Mouse (Mus musculus) heart, embryonic 15.5 days (tissue): ENCODE data around the gene N4bp1. TPM values are rescaled to one million over a fixed set of nuclear protein-coding genes. Genes with fewer than 3 reads are reported as not detected.
A peak's percentile ranks its signal among the peaks of the same experiment; 100 is the strongest.

Source experiments
- ATAC-seq: fragments of 200-750 bp; cut with Nextera tagmentation; replicated peaks from 2 replicates; pipeline ENCODE4 v1.8.0; 2017; ENCODE audit warnings: low read depth, moderate TSS enrichment; ENCODE audit not compliant: insufficient number of reproducible peaks, insufficient read depth, low FRiP score
- H3K27ac ChIP-seq: fragments of 300-500 bp; sonication (generic); 2 replicates; pipeline ENCODE4 v1.5.1; 2015; ENCODE audit warnings: mild to moderate bottlenecking, inconsistent platforms
- H3K27me3 ChIP-seq: fragments of 300-500 bp; sonication (generic); 2 replicates; pipeline ENCODE4 v1.6.1; 2015; ENCODE audit warnings: inconsistent platforms
- H3K36me3 ChIP-seq: fragments of 300-500 bp; sonication (generic); 2 replicates; pipeline ENCODE4 v1.6.1; 2015; ENCODE audit warnings: mild to moderate bottlenecking, inconsistent platforms
- H3K4me1 ChIP-seq: fragments of 300-500 bp; sonication (generic); replicated peaks from 2 replicates; pipeline ENCODE4 v1.6.1; 2015; ENCODE audit warnings: inconsistent platforms
- H3K4me2 ChIP-seq: fragments of 300-500 bp; sonication (generic); 2 replicates; pipeline ENCODE4 v1.6.1; 2015; ENCODE audit warnings: inconsistent platforms, mild to moderate bottlenecking, moderate library complexity
- H3K4me3 ChIP-seq: fragments of 300-500 bp; sonication (generic); 2 replicates; pipeline ENCODE4 v1.5.1; 2015; ENCODE audit warnings: mild to moderate bottlenecking, inconsistent platforms
- H3K9ac ChIP-seq: fragments of 300-500 bp; sonication (generic); 2 replicates; pipeline ENCODE4 v1.6.1; 2015; ENCODE audit warnings: mild to moderate bottlenecking, inconsistent platforms
- H3K9me3 ChIP-seq: fragments of 300-500 bp; sonication (generic); replicated peaks from 2 replicates; pipeline ENCODE4 v1.6.1; 2016; ENCODE audit warnings: inconsistent platforms
- WGBS: fragments of 180-500 bp; shearing (Covaris S2); methylation state at CpG from one replicate; pipeline ENCODE4 v1.1.7; 2015; ENCODE audit warnings: mixed read lengths; 5-methylcytosine and 5-hydroxymethylcytosine counted together
- polyA plus RNA-seq: library from polyadenylated mRNA; unstranded; fragments of >200 nt; fragmentation: Nextera tagmentation; extraction: Ambion mirVana; gene quantifications from 2 replicates; pipeline ENCODE4 v1.2.1, GENCODE M21; 2015

N4bp1 gene
- polyA plus RNA-seq, 1 experiment from 2014 or later = 5.5 TPM

DNA sequence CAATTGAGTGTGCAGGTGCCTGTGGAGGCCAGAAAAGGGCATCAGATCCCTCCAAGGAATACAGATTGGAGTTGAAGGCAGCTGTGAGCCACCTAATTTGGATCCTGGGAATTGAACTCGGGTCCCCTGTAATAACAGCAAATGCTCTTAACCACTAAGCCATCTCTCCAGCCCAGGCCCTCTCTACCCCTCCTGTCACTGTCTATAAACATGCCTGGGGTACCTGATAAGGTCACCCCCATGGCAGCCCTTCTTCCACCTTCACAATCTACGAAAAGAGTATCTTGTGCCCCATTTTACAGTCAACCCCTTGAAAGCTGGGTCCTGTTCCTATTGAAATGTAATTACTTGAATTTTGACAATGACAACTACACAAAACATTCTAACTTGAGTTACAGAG is 11.0 kb downstream of the N4bp1 start:
- Histone ChIP-seq H3K9ac (no peak overlapping the region), H3K27ac (0 out of 2 replicates have a peak overlapping the region, but pooled peaks have one; percentile 62), H3K4me3 (no peak overlapping the region), H3K4me2 (no peak overlapping the region), H3K27me3 (no peaks in the 10 kb centered on the region), H3K36me3 (no peaks in the 10 kb centered on the region), H3K4me1 (peaks cover 57% of the 10 kb centered on the region), H3K9me3 (no peaks in the 10 kb centered on the region)
- WGBS = 80% methylated on average over 2 of the region's 2 CpGs
- ATAC-seq = no peak

DNA sequence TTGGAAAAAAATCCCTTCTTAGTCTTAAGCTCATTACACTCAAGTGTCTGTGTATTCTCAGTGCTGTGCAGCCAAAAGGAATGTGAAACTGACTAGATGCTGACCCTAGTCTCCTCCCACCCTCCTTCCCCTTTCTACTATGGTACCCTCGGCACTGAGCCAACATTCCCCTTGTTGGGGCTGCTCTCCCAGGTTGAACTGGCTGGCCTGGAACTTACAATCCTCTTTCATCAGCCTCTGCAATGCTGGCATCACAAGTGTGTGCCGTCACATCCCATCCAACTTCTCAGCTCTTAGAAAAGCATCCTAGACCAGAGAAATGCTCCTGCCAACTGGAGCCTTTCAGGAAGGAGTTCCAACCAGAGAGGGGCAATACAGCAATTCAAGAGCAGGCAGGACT is 11.9 kb downstream of the N4bp1 start:
- H3K9ac ChIP-seq = no peak overlapping the region
- H3K4me2 ChIP-seq = no peak overlapping the region
- peak overlapping the region; percentile 62 for H3K27ac ChIP-seq
- 17% methylated on average over 2 of the region's 2 CpGs for whole genome bisulfite sequencing
- no peaks in the 10 kb centered on the region for H3K27me3 ChIP-seq
- H3K9me3 ChIP-seq = no peaks in the 10 kb centered on the region
- ATAC-seq = peak; percentile 58; the same call in 1 of the 2 replicates
- no peaks in the 10 kb centered on the region for H3K36me3 ChIP-seq
- H3K4me1 ChIP-seq = peaks cover 56% of the 10 kb centered on the region
- no peak overlapping the region for H3K4me3 ChIP-seq

DNA sequence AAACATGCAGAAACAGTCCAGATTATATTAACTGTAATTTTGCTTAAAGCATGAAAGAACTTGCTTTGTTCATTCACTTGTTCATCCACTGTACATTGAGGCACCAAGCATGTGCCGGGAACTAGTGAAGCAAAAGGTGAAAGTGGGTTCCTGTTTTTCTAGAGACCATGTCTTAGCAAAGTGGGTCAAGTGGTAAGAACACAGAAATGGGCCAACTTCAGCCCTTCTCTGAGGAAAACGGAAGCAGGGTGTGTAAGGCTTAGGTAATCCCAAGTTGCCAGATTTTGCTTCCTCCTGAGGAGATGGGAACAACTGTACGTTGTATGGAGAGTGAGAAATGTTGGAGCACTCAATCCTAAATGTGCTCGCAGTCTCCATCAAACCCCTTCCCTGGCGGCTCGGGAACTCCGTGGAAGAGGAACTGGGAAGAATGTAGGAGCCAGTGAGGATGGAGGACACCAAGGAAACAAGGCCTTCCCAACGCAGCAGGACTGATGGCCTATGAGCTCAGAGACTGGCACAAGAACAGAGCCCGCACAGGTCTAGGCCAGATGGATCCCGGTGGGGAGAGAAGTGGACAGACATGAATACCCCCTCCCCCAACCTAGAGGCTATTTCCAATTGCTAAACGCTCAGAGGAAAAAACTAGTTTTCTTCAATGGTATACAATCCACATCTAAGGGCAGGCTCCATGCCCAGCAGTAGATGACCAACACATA is 12.8 kb downstream of the N4bp1 start:
- no peak overlapping the region for H3K27ac ChIP-seq
- 90% methylated on average over 11 of the region's 11 CpGs for WGBS

GRCm38 (mm10) chr8:86871421-86871820 is 13.6 kb downstream of the N4bp1 start:
- no peaks in the 10 kb centered on the region for H3K27me3 ChIP-seq
- no peak overlapping the region for H3K4me2 ChIP-seq
- peaks cover 51% of the 10 kb centered on the region for H3K4me1 ChIP-seq
- no peak overlapping the region for H3K4me3 ChIP-seq
- no peaks in the 10 kb centered on the region for H3K36me3 ChIP-seq
- no peaks in the 10 kb centered on the region for H3K9me3 ChIP-seq
- H3K27ac ChIP-seq = no peak overlapping the region
- H3K9ac ChIP-seq = no peak overlapping the region
- no peak for ATAC-seq
- 88% methylated on average over 2 of the region's 2 CpGs for WGBS

More for the DNA sequence above, 12.8 kb downstream of the N4bp1 start:
- Histone ChIP-seq H3K9ac (no peak overlapping the region), H3K4me1 (peaks cover 53% of the 10 kb centered on the region), H3K4me2 (no peak overlapping the region), H3K4me3 (no peak overlapping the region), H3K27me3 (no peaks in the 10 kb centered on the region), H3K36me3 (no peaks in the 10 kb centered on the region), H3K9me3 (no peaks in the 10 kb centered on the region)
- ATAC-seq = no peak

GRCm38 (mm10) chr8:86870771-86871170 is 14.3 kb downstream of the N4bp1 start:
- 66% methylated on average over 2 of the region's 2 CpGs for WGBS
- Histone ChIP-seq H3K27ac (peak overlapping the region; percentile 20; the same call in 1 of the 2 replicates), H3K4me3 (no peak overlapping the region), H3K4me1 (peaks cover 51% of the 10 kb centered on the region), H3K9me3 (no peaks in the 10 kb centered on the region), H3K36me3 (no peaks in the 10 kb centered on the region), H3K9ac (no peak overlapping the region), H3K4me2 (no peak overlapping the region), H3K27me3 (no peaks in the 10 kb centered on the region)
- ATAC-seq = no peak

- Histone ChIP-seq H3K27me3 (no peaks in the 10 kb centered on the region), H3K4me2 (no peak overlapping the region), H3K36me3 (no peaks in the 10 kb centered on the region), H3K27ac (no peak overlapping the region), H3K4me3 (no peak overlapping the region), H3K9ac (no peak overlapping the region), H3K9me3 (no peaks in the 10 kb centered on the region), H3K4me1 (peaks cover 40% of the 10 kb centered on the region)
- no peak for ATAC-seq
- WGBS = 87% methylated on average over 3 of the region's 3 CpGs
Measured at GRCm38 (mm10) chr8:86868041-86868440, 17.0 kb downstream of the N4bp1 start.

GRCm38 (mm10) chr8:86864764-86865163 is 20.3 kb downstream of the N4bp1 start:
- WGBS = 58% methylated on average over 4 of the region's 4 CpGs
- Histone ChIP-seq H3K4me3 (no peak overlapping the region), H3K4me1 (peaks cover 26% of the 10 kb centered on the region), H3K27ac (no peak overlapping the region), H3K4me2 (no peak overlapping the region), H3K36me3 (0 out of 2 replicates have a peak, but pooled peaks cover 8% of the 10 kb centered on the region), H3K27me3 (no peaks in the 10 kb centered on the region), H3K9me3 (no peaks in the 10 kb centered on the region), H3K9ac (no peak overlapping the region)
- no peak for ATAC-seq

- Histone ChIP-seq H3K27me3 (no peaks in the 10 kb centered on the region), H3K9me3 (no peaks in the 10 kb centered on the region), H3K36me3 (0 out of 2 replicates have a peak, but pooled peaks cover 8% of the 10 kb centered on the region), H3K9ac (no peak overlapping the region), H3K4me1 (peaks cover 25% of the 10 kb centered on the region), H3K4me2 (no peak overlapping the region), H3K4me3 (no peak overlapping the region), H3K27ac (peak overlapping the region; percentile 25)
- 31% methylated on average over 4 of the region's 4 CpGs for WGBS
- ATAC-seq = no peak
Measured at GRCm38 (mm10) chr8:86862837-86863236, 22.2 kb downstream of the N4bp1 start.

- ATAC-seq = no peak
- Histone ChIP-seq H3K27me3 (no peaks in the 10 kb centered on the region), H3K36me3 (0 out of 2 replicates have a peak, but pooled peaks cover 8% of the 10 kb centered on the region), H3K9ac (no peak overlapping the region), H3K4me3 (no peak overlapping the region), H3K27ac (peak overlapping the region; percentile 37), H3K4me2 (no peak overlapping the region), H3K4me1 (peaks cover 28% of the 10 kb centered on the region), H3K9me3 (no peaks in the 10 kb centered on the region)
- WGBS = 79% methylated on average over 3 of the region's 3 CpGs
Measured at GRCm38 (mm10) chr8:86862155-86862816, 22.8 kb downstream of the N4bp1 start.

DNA sequence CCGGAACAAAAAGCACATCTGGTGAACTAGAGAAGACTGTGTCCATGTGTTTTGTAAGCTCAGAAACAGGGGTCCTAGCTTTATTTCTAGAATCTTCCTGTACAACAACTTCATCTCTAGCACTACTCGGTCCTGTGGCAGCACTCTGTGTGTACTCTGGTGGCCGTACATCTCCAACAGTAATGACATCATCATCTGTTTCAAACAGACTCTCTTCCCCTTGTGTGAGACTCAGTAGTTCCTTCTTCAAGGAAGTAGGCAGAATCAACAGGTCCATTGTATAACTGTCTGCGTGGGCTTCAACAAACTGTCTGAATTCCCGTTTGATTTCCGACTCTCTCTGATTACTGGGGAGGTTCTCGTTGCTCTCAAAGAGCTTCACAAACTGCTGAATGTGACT is 23.5 kb downstream of the N4bp1 start:
- peaks cover 29% of the 10 kb centered on the region for H3K4me1 ChIP-seq
- H3K9ac ChIP-seq = no peak overlapping the region
- no peak overlapping the region for H3K4me2 ChIP-seq
- no peak overlapping the region for H3K4me3 ChIP-seq
- peak overlapping the region; percentile 37; the same call in 1 of the 2 replicates for H3K27ac ChIP-seq
- H3K9me3 ChIP-seq = no peaks in the 10 kb centered on the region
- ATAC-seq = no peak
- no peaks in the 10 kb centered on the region for H3K27me3 ChIP-seq
- H3K36me3 ChIP-seq = 0 out of 2 replicates have a peak, but pooled peaks cover 8% of the 10 kb centered on the region
- 60% methylated on average over 7 of the region's 7 CpGs for WGBS

DNA sequence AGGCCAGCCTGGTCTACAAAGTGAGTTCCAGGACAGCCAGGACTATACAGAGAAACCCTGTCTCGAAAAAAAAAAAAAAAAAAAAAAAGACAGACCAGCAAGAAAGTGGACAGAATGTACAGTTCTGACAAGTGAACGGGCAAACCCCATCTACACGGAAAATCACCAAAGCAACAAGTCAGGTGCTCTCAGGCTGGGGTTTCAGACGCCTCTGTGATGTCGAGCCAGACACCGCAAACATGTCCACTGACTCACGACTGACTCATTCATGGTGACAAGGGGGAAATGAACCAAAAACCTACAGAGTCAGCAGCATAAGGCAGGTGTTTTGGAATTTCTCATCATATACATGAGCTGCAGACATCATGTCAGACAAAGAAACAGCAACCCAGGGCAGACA is 28.8 kb downstream of the N4bp1 start:
- H3K27ac ChIP-seq = no peak overlapping the region
- H3K9ac ChIP-seq = no peak overlapping the region
- WGBS = 74% methylated on average over 7 of the region's 7 CpGs
- peaks cover 17% of the 10 kb centered on the region for H3K4me1 ChIP-seq
- ATAC-seq = no peak
- H3K27me3 ChIP-seq = no peaks in the 10 kb centered on the region
- no peak overlapping the region for H3K4me3 ChIP-seq
- 0 out of 2 replicates have a peak, but pooled peaks cover 7% of the 10 kb centered on the region for H3K36me3 ChIP-seq
- H3K4me2 ChIP-seq = no peak overlapping the region
- no peaks in the 10 kb centered on the region for H3K9me3 ChIP-seq
